Mouse (Mus musculus): ENCODE data around the gene Eno3. TPM values are rescaled to one million over a fixed set of nuclear protein-coding genes. Genes with fewer than 3 reads are reported as not detected.

Gene Eno3
- polyA plus RNA-seq, 1 experiment from 2014 or later, result 4.0 TPM

DNA sequence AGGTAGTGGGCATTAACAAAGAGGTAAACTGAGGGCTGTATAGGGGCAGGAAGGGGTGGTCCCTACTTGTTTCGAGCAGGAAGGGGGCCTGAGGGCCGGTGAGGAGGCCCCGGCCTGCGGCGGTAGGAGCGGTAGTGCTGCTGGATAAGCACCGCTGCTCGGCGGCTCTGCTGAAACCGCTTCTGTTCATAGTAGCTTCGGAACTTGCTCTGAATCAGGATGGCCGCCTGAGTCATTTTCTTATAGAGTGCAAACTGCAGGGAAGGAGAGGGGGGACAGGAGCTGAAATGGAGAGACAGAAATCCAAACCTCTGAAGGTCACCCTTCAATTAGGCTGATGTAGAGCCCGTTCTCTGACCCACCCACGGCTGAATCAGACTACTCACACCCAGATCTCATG lies 13.5 kb downstream of the Eno3 start:
- Histone ChIP-seq H3K27me3 (ENCODE audit: insufficient read depth, low read length) (no peaks in the 10 kb centered on the region), H3K4me3 (ENCODE audit: low read depth, low read length) (peak overlapping the region; percentile 69; the same call in 1 of the 2 replicates), H3K9ac (replicated peaks) (peak overlapping the region; percentile 73), H3K9me3 (ENCODE audit: low read length) (no peaks in the 10 kb centered on the region), H3K4me2 (ENCODE audit: low read depth, low read length) (peak overlapping the region; percentile 98), H3K27ac (ENCODE audit: low read depth) (0 out of 2 replicates have a peak overlapping the region, but pooled peaks have one; percentile 96), H3K36me3 (replicated peaks; ENCODE audit: insufficient read depth, low read length) (peaks cover 13% of the 10 kb centered on the region; the same call in 1 of the 2 replicates), H3K4me1 (ENCODE audit: insufficient read depth) (peaks cover 24% of the 10 kb centered on the region)
- 73% methylated on average over 14 of the region's 14 CpGs for WGBS (ENCODE audit: insufficient replicate concordance)
- ATAC-seq, result no peak
- DNase-seq, result no peak
- TF ChIP-seq CTCF (IDR thresholded peaks at IDR 0.05; ENCODE audit: low read depth), result no peak
- TF ChIP-seq EP300 (IDR thresholded peaks at IDR 0.05; ENCODE audit: low read depth), result no peak

DNA sequence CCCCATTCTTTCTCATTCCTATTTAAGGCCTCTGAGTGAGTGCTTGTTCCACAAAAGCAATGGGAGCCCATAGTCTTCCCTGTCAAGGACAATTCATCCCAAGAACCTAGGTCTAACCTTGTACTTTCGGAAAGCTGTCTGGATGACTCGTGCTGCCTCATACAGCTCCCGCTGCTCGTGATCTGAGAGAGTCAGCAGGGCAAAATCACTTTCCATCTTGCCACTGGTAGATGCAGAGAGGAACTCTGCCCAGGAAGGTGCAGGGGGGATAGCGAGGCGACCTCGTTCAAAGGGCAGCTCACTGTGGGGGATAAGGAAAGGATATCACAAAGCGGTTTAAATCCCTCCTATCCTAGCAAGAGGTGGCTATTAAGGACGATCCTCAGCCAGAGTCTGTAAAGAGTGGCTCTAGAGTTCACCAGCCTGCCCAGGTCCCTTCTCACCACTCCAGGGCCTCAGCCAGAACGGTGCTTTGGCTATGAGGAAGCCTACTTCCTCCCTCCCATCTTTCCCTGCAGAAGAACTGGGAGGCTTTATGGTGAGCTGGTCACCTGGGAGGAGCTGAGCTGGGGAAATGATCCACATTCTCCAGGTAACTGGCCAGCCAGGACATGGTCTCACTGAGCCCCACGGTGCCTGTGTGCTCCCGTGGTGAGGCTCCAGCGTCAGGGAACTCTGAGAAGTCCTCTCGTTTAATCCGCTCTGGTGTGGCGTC lies 14.5 kb downstream of the Eno3 start:
- Histone ChIP-seq H3K4me2 (ENCODE audit: low read depth, low read length) (no peak overlapping the region), H3K9ac (replicated peaks) (no peak overlapping the region), H3K4me3 (ENCODE audit: low read depth, low read length) (no peak overlapping the region), H3K4me1 (ENCODE audit: insufficient read depth) (peaks cover 24% of the 10 kb centered on the region), H3K9me3 (ENCODE audit: low read length) (no peaks in the 10 kb centered on the region), H3K27ac (ENCODE audit: low read depth) (no peak overlapping the region), H3K27me3 (ENCODE audit: insufficient read depth, low read length) (no peaks in the 10 kb centered on the region), H3K36me3 (replicated peaks; ENCODE audit: insufficient read depth, low read length) (peaks cover 10% of the 10 kb centered on the region; the same call in 1 of the 2 replicates)
- TF ChIP-seq EP300 (IDR thresholded peaks at IDR 0.05; ENCODE audit: low read depth), result no peak
- TF ChIP-seq CTCF (IDR thresholded peaks at IDR 0.05; ENCODE audit: low read depth), result no peak
- 86% methylated on average over 16 of the region's 16 CpGs for WGBS (ENCODE audit: insufficient replicate concordance)
- ATAC-seq (no peak), DNase-seq (no peak)

DNA sequence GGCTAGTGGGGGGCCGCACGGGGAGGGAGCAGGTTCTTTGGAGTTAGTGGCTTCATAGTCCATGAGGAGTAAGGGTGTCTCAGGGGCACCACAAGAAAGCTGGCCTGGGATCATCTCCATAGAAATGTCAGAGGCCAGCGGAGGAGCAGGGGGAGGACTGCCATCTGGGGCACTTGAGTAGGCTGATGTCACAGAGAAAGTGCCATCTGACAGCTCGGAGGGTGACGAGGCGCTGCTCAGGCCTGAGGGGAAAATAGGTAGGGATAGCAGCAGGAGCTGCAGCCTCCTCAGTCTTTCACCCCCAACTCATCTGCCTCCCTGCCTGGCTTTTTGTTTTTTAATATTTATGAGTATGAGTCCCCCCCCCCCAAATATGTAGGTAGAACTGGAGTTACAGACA lies 17.0 kb downstream of the Eno3 start:
- Histone ChIP-seq H3K4me3 (ENCODE audit: low read depth, low read length) (no peak overlapping the region), H3K9ac (replicated peaks) (no peak overlapping the region), H3K4me2 (ENCODE audit: low read depth, low read length) (no peak overlapping the region), H3K9me3 (ENCODE audit: low read length) (no peaks in the 10 kb centered on the region), H3K36me3 (replicated peaks; ENCODE audit: insufficient read depth, low read length) (peaks cover 10% of the 10 kb centered on the region; the same call in 1 of the 2 replicates), H3K27ac (ENCODE audit: low read depth) (no peak overlapping the region), H3K27me3 (ENCODE audit: insufficient read depth, low read length) (no peaks in the 10 kb centered on the region), H3K4me1 (ENCODE audit: insufficient read depth) (peaks cover 18% of the 10 kb centered on the region)
- no peak for ATAC-seq
- TF ChIP-seq EP300 (IDR thresholded peaks at IDR 0.05; ENCODE audit: low read depth) (no peak), CTCF (IDR thresholded peaks at IDR 0.05; ENCODE audit: low read depth) (no peak)
- WGBS (ENCODE audit: insufficient replicate concordance), result 88% methylated on average over 6 of the region's 6 CpGs
- DNase-seq, result no peak

DNA sequence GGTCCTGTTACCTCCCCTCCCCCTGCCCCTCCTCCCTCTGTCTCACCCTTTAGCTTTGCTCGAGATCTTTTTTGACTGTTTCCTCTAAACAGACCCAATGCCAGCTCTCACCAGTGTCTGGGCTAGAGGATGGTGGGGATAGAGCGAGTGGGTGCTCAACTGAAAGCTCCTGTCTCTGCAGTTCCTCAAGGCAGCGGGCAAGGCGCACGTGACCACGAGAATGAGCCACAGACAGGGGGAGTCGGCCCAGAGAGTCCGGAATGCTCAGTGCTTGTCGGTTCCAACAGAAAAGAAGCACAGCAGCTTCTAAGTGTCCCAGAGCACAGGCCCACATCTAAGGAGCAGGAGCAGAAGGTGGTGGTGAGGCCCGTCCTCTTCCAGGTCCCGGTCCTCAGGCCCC lies 17.5 kb downstream of the Eno3 start:
- no peak for ATAC-seq
- WGBS (ENCODE audit: insufficient replicate concordance), result 53% methylated on average over 11 of the region's 11 CpGs
- TF ChIP-seq EP300 (IDR thresholded peaks at IDR 0.05; ENCODE audit: low read depth) (no peak), CTCF (IDR thresholded peaks at IDR 0.05; ENCODE audit: low read depth) (no peak)
- Histone ChIP-seq H3K9ac (replicated peaks) (no peak overlapping the region), H3K4me3 (ENCODE audit: low read depth, low read length) (no peak overlapping the region), H3K9me3 (ENCODE audit: low read length) (no peaks in the 10 kb centered on the region), H3K4me2 (ENCODE audit: low read depth, low read length) (no peak overlapping the region), H3K27me3 (ENCODE audit: insufficient read depth, low read length) (no peaks in the 10 kb centered on the region), H3K27ac (ENCODE audit: low read depth) (no peak overlapping the region), H3K4me1 (ENCODE audit: insufficient read depth) (peaks cover 23% of the 10 kb centered on the region), H3K36me3 (replicated peaks; ENCODE audit: insufficient read depth, low read length) (peaks cover 10% of the 10 kb centered on the region; the same call in 1 of the 2 replicates)
- no peak for DNase-seq

DNA sequence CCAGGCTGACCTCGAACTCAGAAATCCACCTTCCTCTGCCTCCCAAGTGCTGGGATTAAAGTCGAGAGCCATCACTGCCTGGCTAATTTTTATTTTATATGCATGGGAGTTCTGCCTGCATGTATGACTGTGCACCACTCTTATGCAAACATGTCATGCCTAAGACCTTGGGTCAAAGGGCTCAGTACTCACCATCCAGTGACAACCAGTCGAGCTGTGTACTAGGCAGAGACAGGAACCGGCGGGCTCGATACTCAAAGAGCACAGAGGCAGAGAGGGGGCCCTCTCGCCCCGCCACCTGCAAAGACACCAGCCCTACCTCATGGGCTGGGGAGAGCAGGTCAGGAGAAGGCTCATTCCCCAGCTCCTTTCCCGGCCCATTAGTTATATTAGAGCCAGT lies 21.1 kb downstream of the Eno3 start:
- H3K27ac ChIP-seq (ENCODE audit: low read depth), result peak overlapping the region; percentile 84
- no peak overlapping the region for H3K9ac ChIP-seq (replicated peaks)
- DNase-seq (no peak), ATAC-seq (peak; percentile 75)
- no peak for TF ChIP-seq EP300 (IDR thresholded peaks at IDR 0.05; ENCODE audit: low read depth)
- TF ChIP-seq CTCF (IDR thresholded peaks at IDR 0.05; ENCODE audit: low read depth), result no peak
- 72% methylated on average over 9 of the region's 9 CpGs for WGBS (ENCODE audit: insufficient replicate concordance)
- no peak overlapping the region for H3K4me2 ChIP-seq (ENCODE audit: low read depth, low read length)
- peaks cover 17% of the 10 kb centered on the region; the same call in 1 of the 2 replicates for H3K36me3 ChIP-seq (replicated peaks; ENCODE audit: insufficient read depth, low read length)
- peaks cover 17% of the 10 kb centered on the region for H3K4me1 ChIP-seq (ENCODE audit: insufficient read depth)
- H3K4me3 ChIP-seq (ENCODE audit: low read depth, low read length), result no peak overlapping the region
- H3K27me3 ChIP-seq (ENCODE audit: insufficient read depth, low read length), result no peaks in the 10 kb centered on the region
- no peaks in the 10 kb centered on the region for H3K9me3 ChIP-seq (ENCODE audit: low read length)

DNA sequence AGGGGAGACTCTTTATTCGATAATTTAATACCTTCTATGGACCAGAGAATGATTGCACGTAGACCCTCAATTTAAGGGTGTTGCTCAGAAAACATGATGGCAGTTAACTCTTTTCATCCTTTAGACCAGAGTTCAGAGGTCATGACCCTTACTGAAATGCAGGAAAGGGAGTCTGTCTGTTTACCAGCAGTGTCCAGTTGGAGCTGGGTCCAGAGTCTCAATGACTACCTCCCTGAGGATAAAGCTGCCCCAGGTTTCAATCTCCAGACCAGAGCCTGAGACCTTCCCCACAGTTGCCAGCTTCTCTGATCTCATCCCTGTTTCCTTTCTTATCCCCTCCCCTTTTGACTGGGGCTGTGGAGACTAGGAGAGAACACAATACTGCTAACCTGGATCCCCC lies 21.6 kb downstream of the Eno3 start:
- H3K4me1 ChIP-seq (ENCODE audit: insufficient read depth), result peaks cover 17% of the 10 kb centered on the region
- no peaks in the 10 kb centered on the region for H3K27me3 ChIP-seq (ENCODE audit: insufficient read depth, low read length)
- 75% methylated on average over 2 of the region's 2 CpGs for WGBS (ENCODE audit: insufficient replicate concordance)
- H3K4me3 ChIP-seq (ENCODE audit: low read depth, low read length), result no peak overlapping the region
- H3K9ac ChIP-seq (replicated peaks), result no peak overlapping the region; the same call in 1 of the 2 replicates
- peaks cover 18% of the 10 kb centered on the region; the same call in 1 of the 2 replicates for H3K36me3 ChIP-seq (replicated peaks; ENCODE audit: insufficient read depth, low read length)
- no peak overlapping the region for H3K4me2 ChIP-seq (ENCODE audit: low read depth, low read length)
- ATAC-seq (peak; percentile 74), DNase-seq (no peak)
- TF ChIP-seq EP300 (IDR thresholded peaks at IDR 0.05; ENCODE audit: low read depth) (no peak), CTCF (IDR thresholded peaks at IDR 0.05; ENCODE audit: low read depth) (no peak)
- H3K9me3 ChIP-seq (ENCODE audit: low read length), result no peaks in the 10 kb centered on the region
- H3K27ac ChIP-seq (ENCODE audit: low read depth), result peak overlapping the region; percentile 84
